Mouse (Mus musculus) Patski (cell line): Measurements from ENCODE around the gene Trak1. TPM values are rescaled to one million over a fixed set of nuclear protein-coding genes. Genes with fewer than 3 reads are reported as not detected.
A peak's percentile ranks its signal among the peaks of the same experiment; 100 is the strongest.
"Not testable (repeated sequence)": the region's sequence is repeated elsewhere in the genome, so short reads cannot be mapped to it uniquely, and the experiment has no call there.

Experiments
- ATAC-seq: fragments of 100-300 bp; one replicate; pipeline ENCODE4 v1.8.0; 2021
- CTCF ChIA-PET: fragments of 350-600 bp; sonication (Branson Sonifier 250); formaldehyde crosslinking; loops from one replicate; lab custom pipeline; 2022; ENCODE audit warnings: inconsistent platforms; lab: Charles Lee
- POLR2A ChIA-PET: fragments of 350-600 bp; sonication (Branson Sonifier 250); formaldehyde crosslinking; loops from one replicate; lab custom pipeline; 2022; ENCODE audit warnings: antibody characterized with exemption, inconsistent platforms; lab: Charles Lee
- DNase-seq: peaks from one replicate; pipeline ENCODE4 v3.0.0-alpha.2; 2011; ENCODE audit warnings: low read depth, low spot score
- H3K27me3 ChIP-seq: fragments of 371-371 bp; one replicate; pipeline ENCODE4 v1.5.1; 2021
- CTCF ChIP-seq: fragments of 100-300 bp; IDR thresholded peaks from one replicate; pipeline ENCODE4 v1.5.1; 2021
- in situ Hi-C: fragments of 300-500 bp; cut with MboI; formaldehyde crosslinking; loops from 3 replicates; pipeline ENCODE4 v1.11.1; 2018; ENCODE audit warnings: low pct_unique_long_range_greater_than_20kb, mixed read lengths
- polyA plus RNA-seq: library from polyadenylated mRNA; unstranded; gene quantifications from one replicate; pipeline ENCODE4 v1.2.3, GENCODE M21; 2021

The Trak1 gene
- polyA plus RNA-seq, 1 experiment from 2014 or later, result 49.4 TPM

- POLR2A ChIA-PET, result no interaction called here
- in situ Hi-C loops, result no loop called here
- CTCF ChIA-PET, result no interaction called here
- ATAC-seq (no peak), DNase-seq (no peak)
- no peaks in the 10 kb centered on the region for H3K27me3 ChIP-seq
- no peak for TF ChIP-seq CTCF
These were observed 19.5 kb downstream of the Trak1 start for GRCm38 (mm10) chr9:121316621-121317405.

- CTCF ChIA-PET, result no interaction called here
- POLR2A ChIA-PET, result no interaction called here
- H3K27me3 ChIP-seq, result no peaks in the 10 kb centered on the region
- in situ Hi-C loops, result no loop called here
- DNase-seq (no peak), ATAC-seq (no peak)
- TF ChIP-seq CTCF, result no peak
These were observed 22.1 kb downstream of the Trak1 start for GRCm38 (mm10) chr9:121319323-121319966.

- DNase-seq, result no peak
- POLR2A ChIA-PET, result no interaction called here
- TF ChIP-seq CTCF, result no peak
- H3K27me3 ChIP-seq, result no peaks in the 10 kb centered on the region
- in situ Hi-C loops, result no loop called here
- CTCF ChIA-PET, result interaction anchor here (0.8 kb wide), 1 partner anchor 24 kb away, joined by 3 read pairs; no protein-coding TSS in a partner anchor
- ATAC-seq, result no peak
These were observed 23.1 kb downstream of the Trak1 start for GRCm38 (mm10) chr9:121320433-121320832.

GRCm38 (mm10) chr9:121321118-121321517 lies 23.8 kb downstream of the Trak1 start:
- no peak for DNase-seq
- CTCF ChIA-PET, result no interaction called here
- no peak for ATAC-seq
- no peak for TF ChIP-seq CTCF
- no peaks in the 10 kb centered on the region for H3K27me3 ChIP-seq
- POLR2A ChIA-PET, result no interaction called here
- in situ Hi-C loops, result no loop called here

DNA sequence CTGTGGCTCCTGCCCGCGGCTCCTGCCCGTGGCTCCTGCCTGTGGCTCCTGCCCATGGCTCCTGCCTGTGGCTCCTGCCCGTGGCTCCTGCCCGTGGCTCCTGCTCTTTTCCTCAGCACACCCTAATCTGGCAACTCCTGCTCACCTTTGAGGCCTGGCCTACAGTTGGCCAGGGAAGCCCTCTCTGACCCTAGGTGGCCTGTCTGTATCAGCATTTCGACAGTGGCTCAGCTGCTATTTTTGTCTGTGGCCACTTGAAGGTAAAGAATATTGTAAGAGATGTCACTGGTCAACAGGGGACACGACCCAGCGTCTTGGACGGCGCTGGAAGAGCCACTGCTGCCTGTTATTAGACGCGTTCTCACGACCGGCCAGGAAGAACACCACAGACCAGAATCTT lies 24.7 kb downstream of the Trak1 start:
- DNase-seq (no peak), ATAC-seq (no peak)
- CTCF ChIA-PET, result no interaction called here
- no peak for TF ChIP-seq CTCF
- POLR2A ChIA-PET, result no interaction called here
- H3K27me3 ChIP-seq, result no peaks in the 10 kb centered on the region
- in situ Hi-C loops, result no loop called here

GRCm38 (mm10) chr9:121328342-121328741 lies 31.0 kb downstream of the Trak1 start:
- ATAC-seq, CTCF ChIA-PET, H3K27me3 ChIP-seq, POLR2A ChIA-PET, DNase-seq, in situ Hi-C loops: not testable (repeated sequence)

DNA sequence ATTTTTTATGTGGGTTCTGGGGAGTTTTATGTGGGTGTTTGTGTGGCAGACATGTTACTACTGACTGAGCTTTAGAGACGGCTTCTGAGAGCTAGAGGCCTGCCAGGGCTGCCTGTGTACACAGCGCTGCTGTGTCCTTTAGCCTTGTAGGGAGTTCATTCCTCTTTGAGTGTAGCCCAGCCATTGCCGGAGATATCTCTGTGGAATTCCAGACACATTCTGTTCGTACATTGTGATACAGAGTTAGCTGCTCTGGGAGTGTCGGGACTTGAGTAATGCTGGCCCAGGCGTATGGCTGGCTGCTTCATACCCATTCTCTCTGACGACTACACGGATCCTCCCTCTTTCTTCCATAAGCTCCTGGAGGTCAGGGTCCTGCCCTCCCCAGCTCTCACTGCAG lies 31.9 kb downstream of the Trak1 start:
- ATAC-seq, result peak; percentile 35
- no peak for DNase-seq
- no peak for TF ChIP-seq CTCF
- ChIA-PET POLR2A (no interaction called here), CTCF (no interaction called here)
- no peaks in the 10 kb centered on the region for H3K27me3 ChIP-seq
- in situ Hi-C loops, result no loop called here

DNA sequence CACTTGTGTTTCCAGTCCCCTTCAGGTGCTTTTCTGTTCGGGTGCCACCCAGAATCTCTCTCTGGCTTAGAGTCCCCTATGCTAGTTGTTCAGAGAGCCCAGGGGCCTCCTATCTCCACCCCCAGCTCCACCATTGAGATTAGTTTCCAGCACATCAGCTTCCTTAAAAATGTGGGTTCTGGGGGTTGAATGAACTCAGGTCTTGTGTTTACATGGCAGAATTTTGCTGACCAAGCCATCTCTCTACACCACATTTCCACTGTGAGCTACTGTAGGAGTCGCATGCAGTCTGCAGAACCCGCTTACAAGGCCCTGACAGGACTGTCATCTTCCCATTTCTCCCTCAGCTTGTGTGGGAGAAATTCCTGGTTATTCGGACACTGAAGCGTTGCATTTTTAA lies 32.8 kb downstream of the Trak1 start:
- ATAC-seq, result no peak
- in situ Hi-C loops, result no loop called here
- ChIA-PET CTCF (no interaction called here), POLR2A (interaction anchor here (0.5 kb wide), 1 partner anchor 19 kb away, joined by 3 read pairs; no protein-coding TSS in a partner anchor)
- no peak for TF ChIP-seq CTCF
- H3K27me3 ChIP-seq, result no peaks in the 10 kb centered on the region
- DNase-seq, result no peak

GRCm38 (mm10) chr9:121331438-121331837 lies 34.1 kb downstream of the Trak1 start:
- CTCF ChIA-PET, result no interaction called here
- POLR2A ChIA-PET, result no interaction called here
- ATAC-seq (no peak), DNase-seq (no peak)
- H3K27me3 ChIP-seq, result no peaks in the 10 kb centered on the region
- no peak for TF ChIP-seq CTCF
- in situ Hi-C loops, result no loop called here

DNA sequence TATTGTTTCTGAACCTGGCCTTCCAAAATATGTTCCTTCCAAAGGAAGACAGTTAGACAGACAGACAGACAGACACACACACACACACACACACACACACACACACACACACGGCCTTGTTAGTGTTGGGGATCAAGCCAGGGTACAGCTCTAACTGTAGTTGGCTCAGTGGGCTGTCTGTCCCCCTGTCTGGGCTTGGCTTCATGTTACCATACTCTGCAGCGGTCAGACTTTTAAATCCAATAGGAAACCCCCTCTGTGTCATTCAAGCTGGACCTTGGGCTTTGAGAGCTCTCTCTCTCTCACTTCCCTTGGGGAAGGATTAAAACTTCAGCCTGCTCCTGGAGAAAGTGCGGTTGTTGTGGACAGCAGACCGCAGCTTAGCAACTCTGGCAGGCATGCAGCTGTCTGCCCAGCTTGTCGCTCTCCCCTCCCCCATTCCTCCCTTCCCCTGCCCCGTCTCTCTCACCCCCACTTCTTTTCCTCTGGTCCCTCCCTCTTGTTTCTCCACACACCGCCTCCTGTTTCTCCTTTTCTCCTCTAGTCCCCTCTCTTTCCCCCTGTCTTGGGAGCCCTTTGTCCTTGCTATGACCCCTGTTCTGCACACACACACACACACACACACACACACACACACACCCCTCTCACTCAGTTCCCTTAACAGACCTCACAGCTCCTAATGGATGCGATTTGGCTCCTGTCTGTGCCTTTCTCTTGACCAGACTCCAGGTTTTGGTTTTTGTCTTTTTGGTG lies 34.8 kb downstream of the Trak1 start:
- DNase-seq, result peak; percentile 64
- CTCF ChIA-PET, result no interaction called here

More for the DNA sequence above, 34.8 kb downstream of the Trak1 start:
- no peak for TF ChIP-seq CTCF
- in situ Hi-C loops, result no loop called here
- no peaks in the 10 kb centered on the region for H3K27me3 ChIP-seq
- peak; percentile 69 for ATAC-seq
- POLR2A ChIA-PET, result interaction anchor here (0.7 kb wide), 1 partner anchor 100 kb away, joined by 4 read pairs; no protein-coding TSS in a partner anchor
